Mouse (Mus musculus): ENCODE data around the gene Nsfl1c. TPM values are rescaled to one million over a fixed set of nuclear protein-coding genes. Genes with fewer than 3 reads are reported as not detected.

Nsfl1c gene
- polyA plus RNA-seq, 1 experiment: 127 TPM

- Histone ChIP-seq H3ac (ENCODE audit: control insufficient read depth, insufficient read length) (no peak overlapping the region), H3K36me3 (ENCODE audit: control insufficient read depth, insufficient read depth) (peaks cover 41% of the 10 kb centered on the region), H3K27me3 (ENCODE audit: control insufficient read depth, insufficient read depth, insufficient read length) (no peaks in the 10 kb centered on the region), H3K4me3 (no peak overlapping the region), H3K4me2 (ENCODE audit: low read depth) (no peak overlapping the region), H3K79me2 (ENCODE audit: control insufficient read depth, insufficient read depth) (peaks cover 98% of the 10 kb centered on the region)
- TF ChIP-seq MAX (IDR thresholded peaks at IDR 0.05; ENCODE audit: low read depth) (no peak), E2F4 (IDR thresholded peaks at IDR 0.05; ENCODE audit: insufficient read depth) (no peak), TCF3 (IDR thresholded peaks at IDR 0.05; ENCODE audit: insufficient read length, low read depth) (no peak)
Measured at GRCm38 (mm10) chr2:151549615-151550121, 55.7 kb downstream of the Nsfl1c start.

Other genes starting within 250 kb of the Nsfl1c start
- gene 4921509C19Rik, start 18.0 kb upstream of the Nsfl1c start, polyA plus RNA-seq (2012; fragmentation: generic; extraction: Trizol): not detected
- 389 TPM for gene Fkbp1a, start 48.3 kb downstream of the Nsfl1c start, polyA plus RNA-seq (2012; fragmentation: generic; extraction: Trizol)
- 0.41 TPM for gene Sdcbp2, start 78.4 kb downstream of the Nsfl1c start, polyA plus RNA-seq (2012; fragmentation: generic; extraction: Trizol)
- gene Snph, start 138.4 kb downstream of the Nsfl1c start, polyA plus RNA-seq (2012; fragmentation: generic; extraction: Trizol): not detected
- gene Rad21l, start 174.4 kb downstream of the Nsfl1c start, polyA plus RNA-seq (2012; fragmentation: generic; extraction: Trizol): not detected
- not detected for gene Tmem74b, start 207.8 kb downstream of the Nsfl1c start, polyA plus RNA-seq (2012; fragmentation: generic; extraction: Trizol)

Measured in myocyte (in vitro differentiated cells).